Mouse (Mus musculus) lung, postnatal 0 days (tissue): ENCODE measurements around the gene Lyrm9. TPM values are rescaled to one million over a fixed set of nuclear protein-coding genes. Genes with fewer than 3 reads are reported as not detected.

Experiments
- ATAC-seq: fragments of 200-750 bp; cut with Nextera tagmentation; 2 replicates; pipeline ENCODE4 v1.8.0; 2017; ENCODE audit warnings: moderate library complexity
- DNase-seq: peaks from one replicate; pipeline ENCODE4 v3.0.0-alpha.2; 2016; ENCODE audit warnings: low spot score
- H3K27ac ChIP-seq: fragments of 300-500 bp; sonication (generic); 2 replicates; pipeline ENCODE4 v1.5.1; 2014; ENCODE audit warnings: antibody characterized with exemption, mild to moderate bottlenecking, low read length, mixed read lengths
- H3K27me3 ChIP-seq: fragments of 300-500 bp; sonication (generic); replicated peaks from 2 replicates; pipeline ENCODE4 v1.6.1; 2014; ENCODE audit warnings: low read length, mixed read lengths; ENCODE audit not compliant: insufficient read depth
- H3K36me3 ChIP-seq: fragments of 300-500 bp; sonication (generic); 2 replicates; pipeline ENCODE4 v1.6.1; 2014; ENCODE audit warnings: low read length, mixed read lengths; ENCODE audit not compliant: insufficient read depth
- H3K4me1 ChIP-seq: fragments of 300-500 bp; sonication (generic); 2 replicates; pipeline ENCODE4 v1.6.1; 2014; ENCODE audit warnings: antibody characterized with exemption, low read depth, low read length, mixed read lengths; ENCODE audit not compliant: insufficient read depth
- H3K4me2 ChIP-seq: fragments of 300-500 bp; sonication (generic); replicated peaks from 2 replicates; pipeline ENCODE4 v1.6.1; 2014; ENCODE audit warnings: low read depth, mild to moderate bottlenecking, low read length, moderate library complexity, mixed read lengths
- H3K4me3 ChIP-seq: fragments of 300-500 bp; sonication (generic); 2 replicates; pipeline ENCODE4 v1.5.1; 2014; ENCODE audit warnings: low read depth, low read length
- H3K9ac ChIP-seq: fragments of 300-500 bp; sonication (generic); replicated peaks from 2 replicates; pipeline ENCODE4 v1.6.1; 2014; ENCODE audit warnings: low read depth, mild to moderate bottlenecking
- H3K9me3 ChIP-seq: fragments of 300-500 bp; sonication (generic); 2 replicates; pipeline ENCODE4 v1.6.1; 2016; ENCODE audit warnings: low read length, mixed read lengths
- CTCF ChIP-seq: IDR thresholded peaks from 2 replicates; pipeline ENCODE4 v1.5.1; 2016; ENCODE audit warnings: antibody characterized with exemption, mild to moderate bottlenecking
- EP300 ChIP-seq: IDR thresholded peaks from 2 replicates; pipeline ENCODE4 v1.6.1; 2016; ENCODE audit warnings: antibody characterized with exemption, mild to moderate bottlenecking, control low read depth
- WGBS: fragments of 180-500 bp; shearing (Covaris S2); extraction: QIAGEN DNeasy Blood & Tissue Kit; methylation state at CpG from one replicate; pipeline ENCODE4 v1.1.7; 2014; 5-methylcytosine and 5-hydroxymethylcytosine counted together
- polyA plus RNA-seq: library from polyadenylated mRNA; unstranded; fragments of >200 nt; fragmentation: Nextera tagmentation; extraction: Ambion mirVana; gene quantifications from 2 replicates; pipeline ENCODE4 v1.2.1, GENCODE M21; 2015

Gene Lyrm9
- polyA plus RNA-seq, 1 experiment from 2014 or later: 5.7 TPM

DNA sequence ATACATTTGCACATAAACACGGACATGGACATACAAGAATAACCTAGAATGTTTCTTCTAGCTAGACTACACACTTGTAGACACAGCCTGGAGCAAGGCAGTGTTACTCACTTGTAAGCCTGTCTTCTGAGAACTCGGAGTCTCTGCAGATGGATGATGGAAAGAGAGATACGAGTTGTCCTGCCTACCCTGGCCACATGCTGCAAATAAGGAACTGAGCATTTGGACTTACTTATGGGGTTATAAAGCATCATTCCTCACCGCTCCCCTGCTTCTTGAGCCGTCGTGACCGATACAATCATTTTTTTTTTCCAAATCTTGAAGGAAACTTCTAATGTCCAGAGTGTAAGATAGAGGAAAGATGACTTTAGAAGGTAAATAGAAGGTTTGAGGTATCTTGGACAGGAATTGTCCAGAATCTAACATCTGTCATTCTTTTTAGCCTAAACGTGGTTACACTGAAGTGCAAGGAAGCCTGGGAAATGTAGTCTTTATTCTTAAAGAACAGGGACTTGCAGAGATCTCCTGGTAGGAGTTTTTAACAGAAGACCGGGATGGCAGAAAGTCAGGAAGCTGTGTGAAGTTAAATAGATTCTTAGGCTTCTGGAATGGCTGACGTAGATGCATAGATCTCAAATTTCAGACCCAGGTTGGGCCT, 30.2 kb upstream of the Lyrm9 start:
- WGBS: 69% methylated on average over 10 of the region's 10 CpGs
- no peak for ATAC-seq
- no peaks in the 10 kb centered on the region for H3K27me3 ChIP-seq
- no peak overlapping the region for H3K9ac ChIP-seq
- TF ChIP-seq CTCF: no peak
- TF ChIP-seq EP300: no peak
- H3K36me3 ChIP-seq: no peaks in the 10 kb centered on the region
- no peaks in the 10 kb centered on the region for H3K9me3 ChIP-seq
- no peak for DNase-seq
- H3K4me2 ChIP-seq: no peak overlapping the region
- H3K4me3 ChIP-seq: no peak overlapping the region
- no peak overlapping the region for H3K27ac ChIP-seq
- H3K4me1 ChIP-seq: no peaks in the 10 kb centered on the region

DNA sequence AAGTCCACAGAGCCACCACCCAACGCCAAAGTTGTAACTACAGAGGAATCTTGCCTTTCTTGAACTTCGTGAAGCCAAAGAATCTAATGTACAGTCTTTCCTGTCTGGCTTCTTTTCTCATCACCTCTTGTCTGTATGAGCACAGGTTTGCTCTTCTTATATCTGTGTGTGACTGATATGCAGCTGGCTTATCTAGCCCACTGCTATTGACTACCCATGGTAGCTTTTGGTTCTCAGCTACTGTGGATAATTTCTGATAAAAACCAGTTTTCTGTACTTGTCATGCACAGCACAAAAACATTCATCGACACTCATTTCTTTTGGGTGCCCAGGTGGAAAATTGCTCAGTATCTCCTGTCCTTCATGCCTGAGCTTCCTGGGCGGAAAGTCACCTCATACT, 25.3 kb upstream of the Lyrm9 start:
- no peak for ATAC-seq
- H3K27ac ChIP-seq: no peak overlapping the region
- WGBS: 87% methylated on average over 4 of the region's 4 CpGs
- H3K9ac ChIP-seq: no peak overlapping the region
- H3K4me2 ChIP-seq: no peak overlapping the region
- no peaks in the 10 kb centered on the region for H3K9me3 ChIP-seq
- TF ChIP-seq CTCF (no peak), EP300 (no peak)
- H3K36me3 ChIP-seq: no peaks in the 10 kb centered on the region
- no peaks in the 10 kb centered on the region for H3K4me1 ChIP-seq
- H3K27me3 ChIP-seq: no peaks in the 10 kb centered on the region
- DNase-seq: no peak
- H3K4me3 ChIP-seq: no peak overlapping the region

DNA sequence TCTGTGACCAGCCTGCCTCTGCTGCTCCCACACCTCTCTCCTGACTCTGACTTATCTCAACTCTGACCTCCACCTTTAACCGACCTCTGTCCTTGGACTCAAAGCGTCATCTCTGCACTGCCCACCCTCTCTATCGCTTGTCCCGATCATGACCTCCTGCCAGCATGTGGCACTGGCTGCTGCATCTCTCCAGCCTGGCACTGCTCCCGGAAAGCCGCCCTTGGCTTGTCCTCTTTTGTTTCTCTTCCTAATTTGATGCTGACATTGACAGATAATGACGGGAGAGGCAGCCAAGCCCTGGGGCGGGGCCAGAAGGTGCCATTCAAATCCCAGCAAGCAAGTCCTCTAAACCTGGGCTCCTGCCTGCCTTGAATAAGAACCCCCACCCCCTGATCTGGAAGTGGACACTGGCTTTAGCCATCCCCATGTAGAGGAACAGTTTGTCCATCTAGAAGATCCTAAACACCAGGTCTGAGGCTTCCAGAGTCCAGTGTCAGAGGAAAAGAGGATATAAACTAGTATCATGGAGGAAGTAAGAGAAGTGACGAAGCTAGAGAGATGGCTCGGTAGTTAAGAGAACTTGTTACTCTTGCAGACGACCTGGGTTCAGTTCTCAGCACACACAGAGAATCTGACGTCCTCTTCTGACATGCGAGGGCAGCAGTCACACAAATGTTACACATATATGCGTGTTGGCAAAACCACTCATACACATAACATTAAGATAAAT, 22.6 kb upstream of the Lyrm9 start:
- no peaks in the 10 kb centered on the region for H3K9me3 ChIP-seq
- WGBS: 42% methylated on average over 14 of the region's 14 CpGs
- no peaks in the 10 kb centered on the region for H3K27me3 ChIP-seq
- H3K4me3 ChIP-seq: no peak overlapping the region
- H3K4me2 ChIP-seq: no peak overlapping the region
- peak; percentile 62 for ATAC-seq
- no peak overlapping the region for H3K9ac ChIP-seq
- no peak for TF ChIP-seq CTCF
- TF ChIP-seq EP300: no peak
- no peak overlapping the region for H3K27ac ChIP-seq
- H3K36me3 ChIP-seq: no peaks in the 10 kb centered on the region
- peak; percentile 39 for DNase-seq
- H3K4me1 ChIP-seq: no peaks in the 10 kb centered on the region

DNA sequence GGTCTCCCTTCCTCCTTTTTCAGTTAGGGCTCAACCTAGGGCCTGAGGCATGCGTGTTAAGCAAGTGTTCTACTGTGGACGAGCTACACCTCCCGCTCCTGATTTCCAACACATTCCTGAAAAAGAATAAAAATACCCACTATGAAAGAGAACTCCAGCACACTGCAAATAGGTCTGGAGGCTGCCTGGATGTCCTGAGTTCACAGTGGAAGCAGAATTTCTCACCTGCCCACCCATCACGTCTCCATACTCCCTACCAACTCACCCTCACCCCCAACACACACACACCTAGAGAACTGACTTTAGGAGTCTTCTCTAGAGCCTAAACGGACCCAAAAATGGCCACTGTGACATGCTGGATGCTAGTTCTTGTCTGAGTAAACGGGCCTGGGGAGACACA, 21.8 kb upstream of the Lyrm9 start:
- WGBS: 80% methylated on average over 6 of the region's 6 CpGs
- Histone ChIP-seq H3K9me3 (no peaks in the 10 kb centered on the region), H3K36me3 (no peaks in the 10 kb centered on the region), H3K4me2 (no peak overlapping the region), H3K4me1 (no peaks in the 10 kb centered on the region), H3K27me3 (no peaks in the 10 kb centered on the region), H3K9ac (no peak overlapping the region), H3K27ac (no peak overlapping the region), H3K4me3 (no peak overlapping the region)
- ATAC-seq (no peak), DNase-seq (no peak)
- no peak for TF ChIP-seq CTCF
- TF ChIP-seq EP300: no peak

DNA sequence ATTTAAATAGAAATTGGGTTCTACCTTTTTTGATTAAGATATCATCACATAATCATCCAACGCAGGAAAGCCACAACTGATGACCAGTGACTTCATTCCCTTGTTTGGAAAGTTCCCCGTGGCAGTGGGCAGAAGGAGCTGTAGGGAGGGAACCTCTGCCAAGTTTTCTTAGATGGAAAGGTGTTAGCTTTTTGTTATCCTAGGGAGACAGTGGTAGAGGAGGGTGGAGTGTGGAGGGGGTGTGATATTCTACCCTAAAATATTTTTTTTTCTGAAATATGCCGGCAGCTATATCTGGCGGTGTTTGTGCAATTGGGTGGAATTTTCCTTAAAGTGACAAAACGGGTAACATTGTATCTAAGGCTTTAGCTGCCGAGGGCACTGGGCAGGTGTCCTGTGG, 21.2 kb upstream of the Lyrm9 start:
- no peaks in the 10 kb centered on the region for H3K36me3 ChIP-seq
- no peak overlapping the region for H3K4me2 ChIP-seq
- H3K27ac ChIP-seq: no peak overlapping the region
- no peaks in the 10 kb centered on the region for H3K4me1 ChIP-seq
- no peak for TF ChIP-seq CTCF
- no peak for TF ChIP-seq EP300
- H3K9ac ChIP-seq: no peak overlapping the region
- 68% methylated on average over 6 of the region's 6 CpGs for WGBS
- no peaks in the 10 kb centered on the region for H3K9me3 ChIP-seq
- ATAC-seq (no peak), DNase-seq (no peak)
- H3K4me3 ChIP-seq: no peak overlapping the region
- no peaks in the 10 kb centered on the region for H3K27me3 ChIP-seq

DNA sequence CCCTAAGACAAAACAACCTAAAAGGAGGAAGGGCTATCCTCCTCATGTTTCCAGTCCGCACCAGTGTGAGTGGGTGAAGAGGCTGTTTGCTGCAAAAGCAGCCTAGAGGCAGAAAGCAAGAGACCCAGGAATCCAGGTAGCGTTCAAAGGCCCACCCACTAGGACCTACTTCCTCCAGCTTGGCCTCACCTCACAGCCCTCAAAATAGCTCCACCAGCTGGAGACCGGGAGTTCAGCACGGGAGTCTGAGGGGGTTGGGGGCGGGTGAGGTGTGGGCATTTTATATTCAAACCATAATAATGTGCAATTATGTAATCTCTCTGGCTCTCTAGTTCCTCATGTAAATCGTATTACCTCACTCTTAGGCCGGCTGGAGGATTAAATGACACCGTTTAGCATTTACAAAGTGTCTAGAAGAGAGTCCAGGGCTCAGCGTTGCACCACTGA, 20.7 kb upstream of the Lyrm9 start:
- Histone ChIP-seq H3K27me3 (no peaks in the 10 kb centered on the region), H3K4me1 (no peaks in the 10 kb centered on the region), H3K4me2 (no peak overlapping the region), H3K27ac (no peak overlapping the region), H3K4me3 (no peak overlapping the region), H3K9me3 (no peaks in the 10 kb centered on the region), H3K36me3 (no peaks in the 10 kb centered on the region), H3K9ac (no peak overlapping the region)
- ATAC-seq (no peak), DNase-seq (no peak)
- WGBS: 45% methylated on average over 9 of the region's 9 CpGs
- TF ChIP-seq CTCF (peak; percentile 22; the same call in 1 of the 2 replicates), EP300 (no peak)
